Comparison of ENCODE assay signal across 8 mouse cellular contexts in the genomic region with DNA sequence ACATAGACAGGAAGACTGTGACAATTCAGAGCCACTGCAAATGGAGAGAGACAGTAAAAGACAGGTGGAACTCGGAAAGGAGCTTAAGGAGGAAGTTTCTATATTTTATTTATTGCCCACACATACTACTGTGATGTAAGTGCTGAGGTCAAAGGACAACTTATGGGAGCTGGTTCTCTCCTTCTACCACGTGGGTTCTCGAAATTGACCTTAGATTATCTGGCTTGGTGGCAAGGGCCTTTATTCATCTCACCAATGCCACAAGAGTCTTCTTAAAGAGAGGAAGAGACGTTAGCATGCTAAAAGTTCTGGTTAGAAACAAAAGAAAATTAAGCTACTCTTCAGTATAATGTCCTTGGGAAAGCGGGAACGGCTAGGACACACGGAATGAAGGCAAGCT. TPM values are rescaled to one million over a fixed set of nuclear protein-coding genes. Genes with fewer than 3 reads are reported as not detected.
DNase-seq lines count a peak whose midpoint lies in the region; ATAC-seq and TF ChIP-seq lines count a peak whose summit lies in the region.

No protein-coding gene starts in this region.

- DNase-seq in left cerebral cortex, adult 2 months (ENCODE audit: extremely low spot score in 1 of 2, low spot score in 2 of 2) = no peak
- DNase-seq in left cerebral cortex, postnatal 4 days = no peak
- no peak for DNase-seq in embryonic facial prominence, embryonic 11.5 days (ENCODE audit: low spot score)
- no peak for DNase-seq in intestine, embryonic 14.5 days (ENCODE audit: low spot score)
- DNase-seq in frontal cortex, adult 2 months (ENCODE audit: extremely low spot score in 1 of 2, low spot score in 1 of 2) = no peak
- DNase-seq in retina, postnatal 1 day = no peak
- DNase-seq in adrenal gland, adult 8-10 months = no peak

- TF ChIP-seq CTCF in left cerebral cortex, adult 2 months (IDR thresholded peaks at IDR 0.05) = no peak

- H3K4me3 ChIP-seq in left cerebral cortex, adult 2 months = peak overlapping the region; percentile 79
- peak overlapping the region; percentile 85 for H3K4me3 ChIP-seq in embryonic facial prominence, embryonic 11.5 days (ENCODE audit: low read depth, low read length)
- H3K4me3 ChIP-seq in intestine, embryonic 14.5 days (ENCODE audit: low read depth, low read length) = peak overlapping the region; percentile 90
- H3K4me3 ChIP-seq in neural tube, embryonic 12.5 days = peak overlapping the region; percentile 95

- no peaks in the 10 kb centered on the region for H3K9me3 ChIP-seq in embryonic facial prominence, embryonic 11.5 days (replicated peaks; ENCODE audit: control insufficient read depth, low read length)
- no peaks in the 10 kb centered on the region for H3K9me3 ChIP-seq in intestine, embryonic 14.5 days (ENCODE audit: control insufficient read depth, low read length)
- H3K9me3 ChIP-seq in neural tube, embryonic 12.5 days = no peaks in the 10 kb centered on the region

- intact Hi-C loops in left cerebral cortex, adult 2 months (cut with DNase I) = loop anchor here (5.0 to 10.0 kb wide), 5 partner anchors 64 to 767 kb away; a partner anchor contains a TSS
- intact Hi-C loops in left cerebral cortex, postnatal 4 days (cut with DNase I) = loop anchor here (10.0 kb wide), 1 partner anchor 867 kb away; no protein-coding TSS in a partner anchor

- H3K4me1 ChIP-seq in embryonic facial prominence, embryonic 11.5 days (ENCODE audit: control insufficient read depth, insufficient read depth, low read length) = no peaks in the 10 kb centered on the region
- H3K4me1 ChIP-seq in intestine, embryonic 14.5 days (replicated peaks; ENCODE audit: control insufficient read depth, insufficient read depth, low read length) = peaks cover 14% of the 10 kb centered on the region
- peaks cover 23% of the 10 kb centered on the region for H3K4me1 ChIP-seq in neural tube, embryonic 12.5 days

- H3K36me3 ChIP-seq in embryonic facial prominence, embryonic 11.5 days (replicated peaks; ENCODE audit: control insufficient read depth, insufficient read depth, low read depth, low read length) = no peaks in the 10 kb centered on the region; the same call in 1 of the 2 replicates
- no peaks in the 10 kb centered on the region; the same call in 1 of the 2 replicates for H3K36me3 ChIP-seq in intestine, embryonic 14.5 days (ENCODE audit: control insufficient read depth, insufficient read depth, low read length)
- H3K36me3 ChIP-seq in neural tube, embryonic 12.5 days = no peaks in the 10 kb centered on the region

- H3K9ac ChIP-seq in embryonic facial prominence, embryonic 11.5 days (replicated peaks; ENCODE audit: low read length) = peak overlapping the region; percentile 99
- H3K9ac ChIP-seq in intestine, embryonic 14.5 days (ENCODE audit: low read length) = peak overlapping the region; percentile 98
- H3K9ac ChIP-seq in neural tube, embryonic 12.5 days = peak overlapping the region; percentile 97

- H3K27me3 ChIP-seq in embryonic facial prominence, embryonic 11.5 days (ENCODE audit: control insufficient read depth, insufficient read depth, low read length) = no peaks in the 10 kb centered on the region
- H3K27me3 ChIP-seq in intestine, embryonic 14.5 days (replicated peaks; ENCODE audit: control insufficient read depth, insufficient read depth, low read length) = no peaks in the 10 kb centered on the region
- H3K27me3 ChIP-seq in neural tube, embryonic 12.5 days (replicated peaks) = no peaks in the 10 kb centered on the region

- peak overlapping the region; percentile 56 for H3K4me2 ChIP-seq in embryonic facial prominence, embryonic 11.5 days (ENCODE audit: low read depth, low read length)
- H3K4me2 ChIP-seq in intestine, embryonic 14.5 days (ENCODE audit: low read length) = peak overlapping the region; percentile 90
- H3K4me2 ChIP-seq in neural tube, embryonic 12.5 days (replicated peaks) = peak overlapping the region; percentile 90

- ATAC-seq in embryonic facial prominence, embryonic 11.5 days (replicated peaks; ENCODE audit: insufficient number of reproducible peaks, low FRiP score, low TSS enrichment, low read depth) = no peak
- ATAC-seq in intestine, embryonic 14.5 days (replicated peaks; ENCODE audit: low FRiP score, low TSS enrichment, low read depth) = no peak
- no peak for ATAC-seq in neural tube, embryonic 12.5 days (ENCODE audit: low FRiP score, low read depth)

- 31% methylated on average over 7 of the region's 7 CpGs for WGBS in embryonic facial prominence, embryonic 11.5 days
- 12% methylated on average over 7 of the region's 7 CpGs for WGBS in intestine, embryonic 14.5 days
- WGBS in neural tube, embryonic 12.5 days = 23% methylated on average over 7 of the region's 7 CpGs

- H3K27ac ChIP-seq in left cerebral cortex, adult 2 months = peak overlapping the region; percentile 99
- H3K27ac ChIP-seq in embryonic facial prominence, embryonic 11.5 days (replicated peaks; ENCODE audit: low read depth, low read length) = no peak overlapping the region
- H3K27ac ChIP-seq in intestine, embryonic 14.5 days (ENCODE audit: low read depth) = peak overlapping the region; percentile 100
- no peak overlapping the region for H3K27ac ChIP-seq in neural tube, embryonic 12.5 days

RNA-seq across cellular contexts. Expression of a gene that starts 0.9 kb away (rescaled TPM):
- total RNA-seq in left cerebral cortex, adult 2 months (2021) = 10 to 100 TPM; 49.2 to 55.7 TPM
- 10 to 100 TPM; 53.8 to 62.6 TPM for total RNA-seq in left cerebral cortex, postnatal 4 days (2021)
- polyA plus RNA-seq in embryonic facial prominence, embryonic 11.5 days (2014; fragmentation: Nextera tagmentation; extraction: Ambion mirVana) = 53.9 and 63.8 TPM in 2 replicates
- polyA plus RNA-seq in intestine, embryonic 14.5 days (2014; fragmentation: Nextera tagmentation; extraction: Ambion mirVana) = 38.9 and 41.3 TPM in 2 replicates
- polyA plus RNA-seq in neural tube, embryonic 12.5 days (2016; fragmentation: Nextera tagmentation; extraction: Ambion mirVana) = 49.7 and 52.4 TPM in 2 replicates
- polyA plus RNA-seq in frontal cortex, adult 2 months (2012; rRNA removed) = 17.4 and 17.5 TPM in 2 replicates
- 10 to 100 TPM; 38.9 to 50.4 (median 40.8) TPM for total RNA-seq in adrenal gland, adult 8-10 months (2022)

Comparison
In these comparisons a context has a peak if more than half of its experiments do, and no peak if none do; other contexts are left out.
1. H3K27ac ChIP-seq: peak in left cerebral cortex, adult 2 months (single experiment) and intestine, embryonic 14.5 days (single experiment); none in embryonic facial prominence, embryonic 11.5 days (single experiment) and neural tube, embryonic 12.5 days (single experiment).
2. Peak in every context shown above with its lines, with median percentiles within 50 percentile points of each other: H3K4me3 ChIP-seq, H3K4me2 ChIP-seq and H3K9ac ChIP-seq.